Mouse (Mus musculus) hindbrain, postnatal 0 days (tissue): ENCODE measurements around the gene 1700023F06Rik. TPM values are rescaled to one million over a fixed set of nuclear protein-coding genes. Genes with fewer than 3 reads are reported as not detected.

Source experiments
- ATAC-seq: fragments of 200-750 bp; cut with Nextera tagmentation; 2 replicates; pipeline ENCODE4 v1.8.0; 2017; ENCODE audit warnings: mild to moderate bottlenecking, moderate TSS enrichment, moderate library complexity
- DNase-seq: peaks from one replicate; pipeline ENCODE4 v3.0.0-alpha.2; 2015; ENCODE audit warnings: low spot score
- H3K27ac ChIP-seq: fragments of 300-500 bp; sonication (generic); 2 replicates; pipeline ENCODE4 v1.5.1; 2014; ENCODE audit warnings: mild to moderate bottlenecking
- H3K27me3 ChIP-seq: fragments of 300-500 bp; sonication (generic); 2 replicates; pipeline ENCODE4 v1.6.1; 2014; ENCODE audit warnings: low read length, mixed read lengths; ENCODE audit not compliant: insufficient read depth
- H3K36me3 ChIP-seq: fragments of 300-500 bp; sonication (generic); 2 replicates; pipeline ENCODE4 v1.6.1; 2014; ENCODE audit warnings: low read length, mixed read lengths; ENCODE audit not compliant: insufficient read depth
- H3K4me1 ChIP-seq: fragments of 300-500 bp; sonication (generic); 2 replicates; pipeline ENCODE4 v1.6.1; 2014; ENCODE audit warnings: antibody characterized with exemption, low read length, mixed read lengths; ENCODE audit not compliant: insufficient read depth
- H3K4me2 ChIP-seq: fragments of 300-500 bp; sonication (generic); 2 replicates; pipeline ENCODE4 v1.6.1; 2014; ENCODE audit warnings: low read depth, mild to moderate bottlenecking, low read length, moderate library complexity, mixed read lengths
- H3K4me3 ChIP-seq: fragments of 300-500 bp; sonication (generic); 2 replicates; pipeline ENCODE4 v1.5.1; 2014; ENCODE audit warnings: low read length
- H3K9ac ChIP-seq: fragments of 300-500 bp; sonication (generic); replicated peaks from 2 replicates; pipeline ENCODE4 v1.6.1; 2014; ENCODE audit warnings: mild to moderate bottlenecking, low read length, moderate library complexity, mixed read lengths
- H3K9me3 ChIP-seq: fragments of 300-500 bp; sonication (generic); 2 replicates; pipeline ENCODE4 v1.6.1; 2016; ENCODE audit warnings: low read length, mixed read lengths
- CTCF ChIP-seq: IDR thresholded peaks from 2 replicates; pipeline ENCODE4 v1.5.1; 2016; ENCODE audit warnings: antibody characterized with exemption, control low read depth, low read depth
- WGBS: fragments of 180-500 bp; shearing (Covaris S2); extraction: QIAGEN DNeasy Blood & Tissue Kit; methylation state at CpG from one replicate; pipeline ENCODE4 v1.1.7; 2014; 5-methylcytosine and 5-hydroxymethylcytosine counted together
- polyA plus RNA-seq: library from polyadenylated mRNA; unstranded; fragments of >200 nt; fragmentation: Nextera tagmentation; extraction: Ambion mirVana; gene quantifications from 2 replicates; pipeline ENCODE4 v1.2.1, GENCODE M21; 2015
- total RNA-seq: library from RNA; depleted of rRNA; stranded (reverse); fragments of >200 nt; gene quantifications from 2 replicates; pipeline ENCODE4 v1.2.3, GENCODE M21; 2014

The 1700023F06Rik gene
- total and polyA plus RNA-seq, 2 experiments from 2014 or later = 4.7 TPM; not detected in 1

GRCm38 (mm10) chr11:103193825-103194168 lies 14.6 kb downstream of the 1700023F06Rik start:
- H3K9ac ChIP-seq = no peak overlapping the region
- no peak for TF ChIP-seq CTCF
- H3K27me3 ChIP-seq = peaks cover 9% of the 10 kb centered on the region; the same call in 1 of the 2 replicates

GRCm38 (mm10) chr11:103192956-103193824 lies 15.2 kb downstream of the 1700023F06Rik start:
- Histone ChIP-seq H3K9me3 (no peaks in the 10 kb centered on the region), H3K4me1 (0 out of 2 replicates have a peak, but pooled peaks cover 8% of the 10 kb centered on the region), H3K27me3 (peaks cover 9% of the 10 kb centered on the region; the same call in 1 of the 2 replicates), H3K4me3 (peak overlapping the region; percentile 29), H3K9ac (peak overlapping the region; percentile 33; the same call in 1 of the 2 replicates), H3K4me2 (peak overlapping the region; percentile 57), H3K27ac (no peak overlapping the region), H3K36me3 (peaks cover 11% of the 10 kb centered on the region; the same call in 1 of the 2 replicates)
- DNase-seq (peak; percentile 83), ATAC-seq (peak; percentile 68; the same call in 1 of the 2 replicates)
- WGBS = 9% methylated on average over 43 of the region's 44 CpGs
- peak; percentile 70 for TF ChIP-seq CTCF

More at GRCm38 (mm10) chr11:103193825-103194168, 14.6 kb downstream of the 1700023F06Rik start:
- no peak for DNase-seq
- Histone ChIP-seq H3K9me3 (no peaks in the 10 kb centered on the region), H3K27ac (no peak overlapping the region), H3K4me3 (no peak overlapping the region), H3K36me3 (peaks cover 11% of the 10 kb centered on the region; the same call in 1 of the 2 replicates), H3K4me1 (peaks cover 14% of the 10 kb centered on the region; the same call in 1 of the 2 replicates), H3K4me2 (no peak overlapping the region)
- ATAC-seq = no peak
- WGBS = 40% methylated on average over 9 of the region's 9 CpGs

DNA sequence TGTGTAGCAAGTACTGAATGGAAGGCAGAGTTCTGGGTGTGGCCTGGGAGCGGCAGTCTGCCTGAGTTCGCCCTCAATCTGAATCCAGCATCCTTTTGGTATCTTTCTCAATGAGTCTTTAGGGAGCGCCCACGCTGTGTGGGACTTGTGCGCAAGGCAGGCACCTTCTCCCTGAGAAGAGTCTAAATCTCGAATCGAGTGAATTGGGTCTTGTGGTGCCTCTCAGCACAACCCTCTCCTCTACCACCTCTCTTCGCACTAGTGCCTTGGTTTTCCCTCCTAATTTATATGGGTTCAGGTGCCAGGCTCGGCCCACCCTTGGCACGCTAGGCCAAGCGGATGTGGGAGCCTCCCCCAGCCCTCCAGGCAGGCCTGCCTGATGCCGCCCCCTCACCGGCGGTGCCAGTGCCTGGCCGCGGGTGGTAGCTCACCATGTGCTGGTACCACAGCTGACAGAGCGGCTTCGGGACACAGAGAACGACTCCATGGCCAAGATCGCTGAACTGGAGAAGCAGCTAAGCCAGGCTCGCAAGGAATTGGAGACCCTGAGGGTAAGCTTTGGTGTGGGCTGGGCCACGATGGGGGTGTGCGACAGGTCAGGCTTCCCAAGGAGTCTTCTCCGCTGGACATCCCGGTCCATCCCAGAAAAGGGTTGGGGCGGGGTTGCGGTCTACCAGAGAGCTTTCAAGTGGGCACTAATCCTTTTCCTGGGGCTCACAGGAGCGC lies 16.0 kb downstream of the 1700023F06Rik start:
- peak overlapping the region; percentile 33; the same call in 1 of the 2 replicates for H3K9ac ChIP-seq
- WGBS = 22% methylated on average over 28 of the region's 28 CpGs
- DNase-seq = no peak
- no peak for TF ChIP-seq CTCF
- H3K27me3 ChIP-seq = peaks cover 9% of the 10 kb centered on the region; the same call in 1 of the 2 replicates
- peaks cover 11% of the 10 kb centered on the region; the same call in 1 of the 2 replicates for H3K36me3 ChIP-seq
- peak overlapping the region; percentile 57 for H3K4me2 ChIP-seq
- H3K27ac ChIP-seq = no peak overlapping the region
- no peak for ATAC-seq
- 0 out of 2 replicates have a peak, but pooled peaks cover 8% of the 10 kb centered on the region for H3K4me1 ChIP-seq
- H3K9me3 ChIP-seq = no peaks in the 10 kb centered on the region
- peak overlapping the region; percentile 29 for H3K4me3 ChIP-seq

GRCm38 (mm10) chr11:103184891-103185290 lies 23.5 kb downstream of the 1700023F06Rik start:
- peak; percentile 49; the same call in 1 of the 2 replicates for ATAC-seq
- H3K4me1 ChIP-seq = no peaks in the 10 kb centered on the region
- DNase-seq = peak; percentile 72
- H3K4me3 ChIP-seq = no peak overlapping the region
- H3K9me3 ChIP-seq = no peaks in the 10 kb centered on the region
- WGBS = 37% methylated on average over 2 of the region's 2 CpGs
- H3K9ac ChIP-seq = no peak overlapping the region
- H3K27ac ChIP-seq = no peak overlapping the region
- H3K36me3 ChIP-seq = no peaks in the 10 kb centered on the region
- no peak overlapping the region for H3K4me2 ChIP-seq
- peak; percentile 83 for TF ChIP-seq CTCF
- no peaks in the 10 kb centered on the region for H3K27me3 ChIP-seq

DNA sequence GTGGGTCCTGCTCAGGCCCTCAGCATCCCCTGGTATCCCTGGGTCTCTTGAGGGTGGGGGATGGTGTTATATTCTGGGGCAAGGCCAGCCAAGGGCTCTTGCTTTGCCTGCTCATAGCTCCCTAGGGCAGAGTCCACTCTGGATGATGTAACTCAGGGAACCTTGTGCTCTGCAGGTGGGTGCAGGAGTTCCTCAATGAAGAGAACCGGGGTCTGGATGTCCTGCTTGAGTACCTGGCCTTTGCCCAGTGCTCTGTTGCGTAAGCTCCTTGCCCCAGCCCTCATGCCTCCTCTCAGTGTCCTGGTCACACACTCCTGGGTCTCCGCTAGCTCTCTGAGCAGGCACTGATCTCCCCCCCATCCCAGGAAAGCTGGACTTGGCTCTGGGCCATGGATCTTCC lies 26.4 kb downstream of the 1700023F06Rik start:
- no peak overlapping the region for H3K9ac ChIP-seq
- H3K36me3 ChIP-seq = no peaks in the 10 kb centered on the region
- 76% methylated on average over 3 of the region's 3 CpGs for WGBS
- H3K27me3 ChIP-seq = no peaks in the 10 kb centered on the region
- DNase-seq (no peak), ATAC-seq (no peak)
- H3K4me1 ChIP-seq = no peaks in the 10 kb centered on the region; the same call in 1 of the 2 replicates
- H3K27ac ChIP-seq = no peak overlapping the region
- no peak overlapping the region for H3K4me3 ChIP-seq
- TF ChIP-seq CTCF = no peak
- no peaks in the 10 kb centered on the region for H3K9me3 ChIP-seq
- no peak overlapping the region for H3K4me2 ChIP-seq

GRCm38 (mm10) chr11:103181349-103181748 lies 27.0 kb downstream of the 1700023F06Rik start:
- TF ChIP-seq CTCF = no peak
- no peaks in the 10 kb centered on the region for H3K9me3 ChIP-seq
- H3K9ac ChIP-seq = no peak overlapping the region
- no peaks in the 10 kb centered on the region for H3K36me3 ChIP-seq
- WGBS = 81% methylated on average over 9 of the region's 9 CpGs
- ATAC-seq (no peak), DNase-seq (no peak)
- H3K27ac ChIP-seq = no peak overlapping the region
- no peaks in the 10 kb centered on the region; the same call in 1 of the 2 replicates for H3K4me1 ChIP-seq
- no peak overlapping the region for H3K4me3 ChIP-seq
- no peaks in the 10 kb centered on the region for H3K27me3 ChIP-seq
- H3K4me2 ChIP-seq = no peak overlapping the region
